Mouse (Mus musculus) ES-E14 (cell line): ENCODE measurements around the gene Eefsec.

Experiments
- MAFK ChIP-seq: IDR thresholded peaks from 2 replicates; pipeline ENCODE4 v1.6.1; 2014; ENCODE audit warnings: mild to moderate bottlenecking, low read depth, low read length, inconsistent platforms; ENCODE audit not compliant: insufficient read depth
- ZC3H11A ChIP-seq: IDR thresholded peaks from 2 replicates; pipeline ENCODE4 v1.6.1; 2012; ENCODE audit warnings: low read depth, mild to moderate bottlenecking, inconsistent platforms, low read length, borderline replicate concordance

DNA sequence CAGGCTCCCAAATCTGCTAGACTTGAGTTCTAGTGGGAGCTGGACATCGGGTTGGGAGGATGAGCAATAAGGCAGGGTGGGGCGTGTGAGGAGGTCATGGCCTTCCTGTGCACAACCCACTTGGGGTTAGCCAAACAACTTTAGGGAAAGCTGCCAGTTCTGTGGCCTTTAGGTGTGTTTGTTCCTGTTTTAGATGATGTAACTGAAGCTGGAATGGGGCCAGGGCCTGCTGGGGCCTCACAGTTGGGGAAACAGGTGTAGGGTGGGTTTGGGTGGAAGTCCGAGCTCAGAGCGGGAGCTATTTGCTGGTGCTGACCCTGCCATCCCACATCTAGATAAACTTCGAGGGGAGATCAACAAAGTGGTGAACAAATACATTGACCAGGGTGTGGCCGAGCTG is 39.0 kb upstream of the Eefsec start:
- no peak for TF ChIP-seq ZC3H11A
- no peak for TF ChIP-seq MAFK
